Mouse (Mus musculus) heart, adult 9 months (tissue): ENCODE results near the gene Rhoh.
A peak's percentile ranks its signal among the peaks of the same experiment; 100 is the strongest.

Experiments
- DNase-seq, 2 experiments: peaks; one replicate each; pipeline ENCODE4 v3.0.0; 2022; ENCODE audit warnings: low spot score in 2 of 2

Rhoh gene

GRCm38 (mm10) chr5:65860281-65861000 is 572 bp upstream of the Rhoh start:
- peak; percentile 15 to 47 for DNase-seq

GRCm38 (mm10) chr5:65862217-65862927 is 1.4 kb downstream of the Rhoh start:
- no peak for DNase-seq

- peak; percentile 44 to 51 for DNase-seq
Measured at GRCm38 (mm10) chr5:65863349-65863749, 2.3 kb downstream of the Rhoh start.

- no peak for DNase-seq
Measured at GRCm38 (mm10) chr5:65864486-65864885, 3.5 kb downstream of the Rhoh start.

- no peak for DNase-seq
Measured at GRCm38 (mm10) chr5:65864946-65865345, 3.9 kb downstream of the Rhoh start.

GRCm38 (mm10) chr5:65866591-65866990 is 5.6 kb downstream of the Rhoh start:
- no peak for DNase-seq

GRCm38 (mm10) chr5:65867380-65868116 is 6.5 kb downstream of the Rhoh start:
- DNase-seq, result peak in 1 of 2 experiments; percentile 33

GRCm38 (mm10) chr5:65868419-65868818 is 7.4 kb downstream of the Rhoh start:
- DNase-seq, result no peak

GRCm38 (mm10) chr5:65869660-65870059 is 8.6 kb downstream of the Rhoh start:
- DNase-seq, result no peak

- no peak for DNase-seq
Measured at GRCm38 (mm10) chr5:65871276-65871875, 10.4 kb downstream of the Rhoh start.

GRCm38 (mm10) chr5:65873212-65873611 is 12.2 kb downstream of the Rhoh start:
- DNase-seq, result no peak

GRCm38 (mm10) chr5:65875269-65875668 is 14.3 kb downstream of the Rhoh start:
- DNase-seq, result no peak

GRCm38 (mm10) chr5:65878367-65878766 is 17.4 kb downstream of the Rhoh start:
- no peak for DNase-seq

GRCm38 (mm10) chr5:65881254-65881653 is 20.2 kb downstream of the Rhoh start:
- DNase-seq, result no peak

- no peak for DNase-seq
Measured at GRCm38 (mm10) chr5:65882476-65883205, 21.6 kb downstream of the Rhoh start.

- no peak for DNase-seq
Measured at GRCm38 (mm10) chr5:65883355-65883754, 22.3 kb downstream of the Rhoh start.

- DNase-seq, result no peak
Measured at GRCm38 (mm10) chr5:65885699-65886443, 24.9 kb downstream of the Rhoh start.

GRCm38 (mm10) chr5:65888102-65888501 is 27.1 kb downstream of the Rhoh start:
- DNase-seq, result no peak

GRCm38 (mm10) chr5:65888998-65889397 is 28.0 kb downstream of the Rhoh start:
- no peak for DNase-seq

- DNase-seq, result no peak
Measured at GRCm38 (mm10) chr5:65891251-65891826, 30.3 kb downstream of the Rhoh start.
